Mouse (Mus musculus) urinary bladder, postnatal 25 days (tissue): ENCODE results near the gene Eml3.
A peak's percentile ranks its signal among the peaks of the same experiment; 100 is the strongest.
"Not testable (repeated sequence)": the region's sequence is repeated elsewhere in the genome, so short reads cannot be mapped to it uniquely, and the experiment has no call there.

Experiments
- DNase-seq: peaks from one replicate; pipeline ENCODE4 v3.0.0; 2022; ENCODE audit warnings: low spot score

The Eml3 gene

GRCm38 (mm10) chr19:8952241-8952640 lies 22.9 kb downstream of the Eml3 start:
- DNase-seq: no peak

- peak; percentile 81 for DNase-seq
Observed at GRCm38 (mm10) chr19:8953135-8954039, 24.0 kb downstream of the Eml3 start, which contains the start of gene Tut1. Gene Tut1 (plus strand): TSS chr19:8953847.

GRCm38 (mm10) chr19:8954171-8954570 lies 24.8 kb downstream of the Eml3 start:
- DNase-seq: no peak

GRCm38 (mm10) chr19:8962256-8962655 lies 32.9 kb downstream of the Eml3 start:
- no peak for DNase-seq

GRCm38 (mm10) chr19:8965075-8965474 lies 35.7 kb downstream of the Eml3 start:
- DNase-seq: no peak

- no peak for DNase-seq
Observed at GRCm38 (mm10) chr19:8965771-8966170, 36.4 kb downstream of the Eml3 start.

GRCm38 (mm10) chr19:8966198-8966589 lies 36.8 kb downstream of the Eml3 start:
- no peak for DNase-seq

GRCm38 (mm10) chr19:8966590-8967372 lies 37.4 kb downstream of the Eml3 start, which contains the start of gene Eef1g:
Gene Eef1g (plus strand): TSS chr19:8967041.
- DNase-seq: peak; percentile 90

GRCm38 (mm10) chr19:8967373-8967743 lies 38.0 kb downstream of the Eml3 start:
- no peak for DNase-seq

GRCm38 (mm10) chr19:8967893-8968292 lies 38.5 kb downstream of the Eml3 start:
- DNase-seq: no peak

GRCm38 (mm10) chr19:8972491-8972890 lies 43.1 kb downstream of the Eml3 start:
- not testable (repeated sequence) for DNase-seq

GRCm38 (mm10) chr19:8974638-8975037 lies 45.3 kb downstream of the Eml3 start:
- no peak for DNase-seq

GRCm38 (mm10) chr19:8975491-8975890 lies 46.1 kb downstream of the Eml3 start:
- DNase-seq: no peak

GRCm38 (mm10) chr19:8976535-8976934 lies 47.2 kb downstream of the Eml3 start:
- no peak for DNase-seq

GRCm38 (mm10) chr19:8980771-8981170 lies 51.4 kb downstream of the Eml3 start:
- DNase-seq: no peak

GRCm38 (mm10) chr19:8981450-8982168 lies 52.3 kb downstream of the Eml3 start:
- DNase-seq: no peak

- DNase-seq: no peak
Observed at GRCm38 (mm10) chr19:8982303-8983149, 53.2 kb downstream of the Eml3 start.

GRCm38 (mm10) chr19:8983150-8983650 lies 53.8 kb downstream of the Eml3 start:
- no peak for DNase-seq

GRCm38 (mm10) chr19:8984255-8984868 lies 55.0 kb downstream of the Eml3 start:
- no peak for DNase-seq

GRCm38 (mm10) chr19:8985891-8986290 lies 56.5 kb downstream of the Eml3 start:
- DNase-seq: no peak

- no peak for DNase-seq
Observed at GRCm38 (mm10) chr19:8987816-8988215, 58.5 kb downstream of the Eml3 start.
